Mouse (Mus musculus) neutrophil, adult 5-6 weeks (primary cell): ENCODE results near the gene Eif4ebp2. TPM values are rescaled to one million over a fixed set of nuclear protein-coding genes. Genes with fewer than 3 reads are reported as not detected.

Experiments used
- ATAC-seq: fragments of 151-379, 151-347 bp; 2 replicates; pipeline ENCODE4 v1.8.0; 2017; ENCODE audit warnings: mild to moderate bottlenecking, moderate TSS enrichment; ENCODE audit not compliant: insufficient number of reproducible peaks, poor library complexity, low FRiP score, severe bottlenecking; ENCODE audit errors: extremely low read depth
- total RNA-seq: library from RNA; stranded (forward); fragments of 200-1000 nt; gene quantifications from 2 replicates; pipeline ENCODE4 v1.2.3, GENCODE M21; 2017

Gene Eif4ebp2
- total RNA-seq, 1 experiment from 2014 or later = 24.3 TPM

DNA sequence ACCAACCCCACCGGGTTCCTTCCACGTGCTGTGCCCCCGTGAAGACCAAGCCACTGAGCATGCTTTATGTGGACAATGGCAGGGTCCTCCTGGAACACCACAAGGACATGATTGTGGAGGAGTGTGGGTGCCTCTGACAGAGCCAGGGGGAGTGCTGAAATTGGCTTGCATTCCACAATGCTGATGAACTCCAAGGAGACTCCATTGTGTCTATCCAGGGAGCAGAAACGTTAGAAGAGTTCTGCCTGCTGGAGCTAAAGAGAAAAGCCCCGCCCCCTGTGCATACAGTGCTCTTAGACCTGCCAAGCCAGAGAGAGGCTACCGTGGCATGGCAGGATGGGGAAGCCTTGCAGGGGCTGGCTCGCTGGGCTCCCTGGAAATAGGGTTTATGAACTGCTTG lies 28.0 kb downstream of the Eif4ebp2 start:
- ATAC-seq = no peak

DNA sequence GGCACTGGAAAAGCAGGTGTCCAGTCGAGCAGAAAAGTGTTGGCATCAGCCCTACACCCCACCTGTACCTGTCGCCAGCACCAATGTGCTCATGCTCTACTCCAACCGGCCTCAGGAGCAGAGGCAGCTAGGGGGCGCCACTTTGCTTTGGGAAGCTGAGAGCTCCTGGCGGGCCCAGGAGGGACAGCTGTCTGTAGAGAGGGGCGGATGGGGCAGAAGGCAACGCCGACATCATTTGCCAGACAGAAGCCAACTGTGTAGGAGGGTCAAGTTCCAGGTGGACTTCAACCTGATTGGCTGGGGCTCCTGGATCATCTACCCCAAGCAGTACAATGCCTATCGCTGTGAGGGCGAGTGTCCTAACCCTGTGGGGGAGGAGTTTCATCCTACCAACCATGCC lies 29.2 kb downstream of the Eif4ebp2 start:
- no peak for ATAC-seq

DNA sequence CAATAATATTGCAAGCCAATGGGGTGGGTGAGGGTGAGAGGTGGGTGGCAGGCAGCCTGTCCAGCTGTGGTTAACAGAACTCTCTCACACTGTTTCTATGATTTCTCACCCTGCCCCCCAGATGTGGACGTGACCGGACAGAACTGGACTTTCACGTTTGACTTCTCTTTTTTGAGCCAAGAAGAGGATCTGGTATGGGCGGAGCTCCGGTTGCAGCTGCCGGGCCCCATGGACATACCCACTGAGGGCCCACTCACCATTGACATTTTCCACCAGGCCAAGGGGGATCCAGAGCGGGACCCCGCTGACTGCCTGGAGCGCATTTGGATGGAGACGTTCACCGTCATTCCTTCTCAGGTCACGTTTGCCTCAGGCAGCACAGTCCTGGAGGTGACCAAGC lies 29.6 kb downstream of the Eif4ebp2 start:
- no peak for ATAC-seq

DNA sequence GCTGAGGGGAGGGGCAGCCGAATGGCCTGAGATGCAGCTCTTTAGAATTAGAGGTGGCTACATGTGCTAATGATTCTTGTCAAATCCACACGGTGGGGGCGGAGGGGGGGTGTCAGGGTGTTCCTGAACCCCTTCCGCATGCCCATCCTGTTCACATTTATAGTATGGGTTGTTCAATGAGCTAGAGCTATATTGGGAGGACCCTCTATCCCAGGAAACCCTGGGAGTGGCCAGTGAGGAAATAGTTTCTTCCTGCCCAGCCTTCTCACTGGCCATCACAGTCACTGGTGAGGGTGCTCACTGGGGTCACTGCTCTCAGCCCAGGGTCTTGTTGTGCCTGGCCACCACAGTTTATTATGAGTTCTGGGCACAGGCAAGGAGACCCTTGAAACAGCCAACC lies 32.5 kb downstream of the Eif4ebp2 start:
- ATAC-seq = no peak

DNA sequence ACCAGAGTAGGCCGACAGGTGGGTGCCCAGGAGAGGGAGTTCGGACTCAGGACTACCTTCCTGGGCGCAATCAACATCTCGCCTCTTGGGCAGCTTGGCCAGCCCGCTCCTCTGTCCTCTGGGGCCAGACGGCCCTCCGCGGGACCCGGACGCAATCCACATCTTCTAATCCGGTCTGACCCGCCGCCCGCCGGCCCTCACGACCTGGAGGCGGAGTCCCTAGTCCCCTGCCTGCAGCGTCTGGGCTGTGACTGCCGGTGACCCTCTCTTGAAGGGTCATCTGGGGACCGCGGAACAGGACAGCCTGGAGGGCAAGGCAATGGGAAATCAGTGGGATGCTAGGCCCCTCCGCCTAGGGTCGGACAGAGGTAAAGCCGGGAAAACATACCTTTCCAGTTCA lies 33.3 kb downstream of the Eif4ebp2 start:
- ATAC-seq = no peak

DNA sequence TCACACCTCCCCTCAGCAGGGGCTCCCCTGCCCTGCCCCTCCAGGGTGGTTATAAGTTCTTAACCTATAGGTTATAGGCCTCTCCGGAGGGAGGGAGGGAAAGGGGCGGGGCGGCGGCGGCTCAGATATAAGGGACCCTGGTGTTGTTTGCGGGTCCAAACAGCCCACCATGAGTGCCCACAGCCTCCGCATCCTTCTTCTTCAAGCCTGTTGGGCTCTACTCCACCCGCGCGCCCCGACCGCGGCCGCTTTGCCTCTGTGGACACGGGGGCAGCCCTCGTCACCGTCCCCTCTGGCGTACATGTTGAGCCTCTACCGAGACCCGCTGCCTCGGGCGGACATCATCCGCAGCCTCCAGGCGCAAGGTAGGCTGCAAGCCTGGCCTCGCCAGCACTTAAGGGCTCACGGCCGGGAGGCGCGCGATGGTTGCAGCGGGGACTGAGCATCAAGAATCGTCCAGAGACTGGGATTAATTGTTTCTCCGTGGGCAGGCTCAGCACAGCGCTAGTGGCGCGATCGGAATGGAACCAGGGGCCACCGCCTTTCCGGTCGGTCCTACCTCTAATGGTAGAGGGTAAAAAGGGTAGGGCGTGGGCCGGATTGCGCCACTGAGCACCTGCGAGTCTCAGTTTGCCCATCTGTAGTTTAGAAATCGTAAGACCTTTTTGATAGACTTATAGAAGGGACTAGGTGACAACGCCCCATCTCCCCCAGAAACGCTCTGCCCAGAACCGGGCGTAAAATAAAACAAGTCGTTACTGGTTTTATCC lies 34.1 kb downstream of the Eif4ebp2 start:
- ATAC-seq = no peak

DNA sequence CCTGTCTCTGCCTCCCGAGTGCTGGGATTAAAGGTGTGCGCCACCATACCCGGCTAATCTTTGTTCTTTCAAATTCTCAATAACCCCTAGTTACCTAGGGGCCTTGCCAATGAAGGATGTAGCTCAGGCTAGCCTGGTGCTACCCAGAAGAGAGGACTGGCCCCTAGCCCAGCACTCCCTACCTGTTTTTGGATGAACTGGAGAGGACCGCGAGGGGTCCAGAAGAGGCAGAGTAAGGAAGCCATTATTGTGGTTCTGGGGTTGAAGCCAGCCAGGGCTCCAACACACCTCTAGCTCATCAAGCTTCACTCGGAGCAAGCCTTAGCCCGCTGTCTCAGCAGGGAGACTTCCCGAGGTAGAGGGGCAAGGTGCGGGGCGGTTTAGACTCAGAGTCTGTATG lies 34.8 kb downstream of the Eif4ebp2 start, which contains the start of gene Nodal:
Gene Nodal (plus strand): TSS at position 301 of the 400 bp plus-strand sequence.
- ATAC-seq = no peak

DNA sequence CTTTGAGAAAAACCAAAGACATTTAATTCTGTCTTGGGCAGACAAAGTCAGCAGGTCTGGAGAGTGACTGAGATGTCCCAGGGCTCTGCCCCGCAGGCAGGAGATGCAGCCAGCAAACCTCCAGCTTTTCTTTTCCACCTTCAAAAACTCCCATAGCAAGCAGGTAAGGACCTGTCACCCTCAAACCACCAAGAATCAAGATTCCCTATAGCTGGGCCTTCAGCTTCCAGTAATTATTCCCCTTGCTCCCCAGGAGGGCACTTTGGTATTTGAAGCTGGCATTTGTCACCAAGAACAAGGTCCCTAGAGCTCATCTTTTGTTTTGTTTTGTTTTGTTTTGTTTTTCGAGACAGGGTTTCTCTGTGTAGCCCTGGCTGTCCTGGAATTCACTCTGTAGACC lies 35.4 kb downstream of the Eif4ebp2 start:
- no peak for ATAC-seq

DNA sequence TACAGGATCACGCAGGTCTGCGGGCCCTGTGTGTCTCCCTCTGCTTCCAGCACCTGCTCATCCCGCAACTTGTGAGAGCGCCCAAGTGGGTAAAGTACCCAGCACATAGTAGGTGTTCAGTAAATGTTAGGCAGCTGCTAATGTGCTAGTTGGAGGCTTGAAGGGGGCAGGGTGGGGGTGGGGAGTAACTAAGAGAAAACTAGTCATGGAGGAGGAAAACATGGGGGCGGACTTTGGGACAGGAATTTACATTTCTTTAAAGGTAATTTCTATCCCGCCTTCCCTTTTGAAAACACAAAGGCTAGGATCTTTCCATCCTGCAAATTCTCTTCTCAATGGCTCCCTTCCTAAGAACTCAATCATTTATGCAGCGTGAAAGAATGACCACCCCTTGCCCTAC lies 35.9 kb downstream of the Eif4ebp2 start:
- ATAC-seq = no peak

DNA sequence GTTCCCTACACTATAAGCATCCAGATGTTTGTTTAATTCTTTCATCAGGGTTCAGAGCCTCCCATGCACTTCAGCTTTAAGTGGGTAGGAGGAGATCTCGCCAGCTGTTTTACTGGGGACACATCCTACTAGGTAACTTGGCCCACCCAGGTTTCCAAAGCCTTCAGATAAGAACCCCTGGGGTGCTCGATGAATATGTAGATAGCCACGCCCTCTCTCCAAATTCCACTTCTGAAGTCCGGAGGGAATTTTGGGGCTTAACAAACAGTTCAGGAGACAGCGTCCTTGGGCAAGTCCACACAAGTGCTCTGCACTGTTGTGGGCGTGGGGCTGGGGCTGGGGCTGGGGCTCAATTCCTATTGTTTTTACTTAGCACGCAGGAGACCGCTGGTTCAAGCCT lies 36.6 kb downstream of the Eif4ebp2 start:
- no peak for ATAC-seq

DNA sequence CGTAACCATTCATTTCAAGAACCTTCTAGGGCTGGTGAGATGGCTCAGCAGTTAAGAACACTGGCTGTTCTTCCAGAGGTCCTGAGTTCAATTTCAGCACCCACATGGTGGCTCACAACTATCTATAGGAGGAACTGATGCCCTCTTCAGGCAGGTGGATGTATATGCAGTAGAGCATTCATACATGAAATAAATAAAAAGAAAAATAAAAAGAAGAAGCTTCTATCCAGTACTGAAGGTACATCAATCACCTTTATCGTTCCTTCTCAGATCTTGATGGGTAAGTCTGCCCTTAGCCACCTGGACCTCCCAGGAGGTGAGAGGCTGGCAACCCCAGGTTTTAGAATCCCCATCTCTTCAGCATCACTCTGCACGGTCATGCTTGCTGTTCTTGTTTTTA lies 37.2 kb downstream of the Eif4ebp2 start:
- no peak for ATAC-seq

DNA sequence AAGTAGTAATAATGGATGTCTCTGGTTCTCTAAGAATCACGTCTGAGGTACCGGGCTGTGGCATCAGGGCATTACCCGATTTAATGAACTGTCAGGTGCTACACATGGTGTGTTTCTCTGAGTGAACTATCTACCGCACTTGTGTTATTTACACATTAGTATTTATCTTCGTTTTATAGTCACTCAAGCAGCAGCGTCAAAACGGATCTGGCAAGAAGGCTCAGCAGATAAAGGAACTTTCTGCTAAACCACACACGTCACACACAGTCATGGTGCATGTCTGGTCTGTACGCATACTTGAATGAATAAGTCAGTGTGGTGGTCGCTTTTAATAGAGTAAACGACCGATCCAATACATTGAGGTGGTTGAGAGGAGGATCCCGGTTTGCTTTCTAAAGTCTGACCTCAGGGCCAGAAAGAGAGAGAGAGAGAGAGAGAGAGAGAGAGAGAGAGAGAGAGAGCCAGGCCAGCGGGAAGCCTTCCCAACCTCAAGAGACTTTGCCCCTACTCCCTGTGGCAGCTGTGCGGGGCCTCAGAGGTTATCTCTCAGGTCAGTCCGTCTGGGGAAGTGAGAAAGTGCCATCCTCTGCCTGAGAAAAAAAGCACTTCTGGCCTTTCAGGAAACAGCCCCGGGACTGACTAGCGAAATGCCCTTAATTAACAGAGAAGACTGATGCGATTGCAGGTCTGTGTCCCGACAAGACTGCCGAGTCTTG lies 39.4 kb downstream of the Eif4ebp2 start:
- ATAC-seq = no peak

DNA sequence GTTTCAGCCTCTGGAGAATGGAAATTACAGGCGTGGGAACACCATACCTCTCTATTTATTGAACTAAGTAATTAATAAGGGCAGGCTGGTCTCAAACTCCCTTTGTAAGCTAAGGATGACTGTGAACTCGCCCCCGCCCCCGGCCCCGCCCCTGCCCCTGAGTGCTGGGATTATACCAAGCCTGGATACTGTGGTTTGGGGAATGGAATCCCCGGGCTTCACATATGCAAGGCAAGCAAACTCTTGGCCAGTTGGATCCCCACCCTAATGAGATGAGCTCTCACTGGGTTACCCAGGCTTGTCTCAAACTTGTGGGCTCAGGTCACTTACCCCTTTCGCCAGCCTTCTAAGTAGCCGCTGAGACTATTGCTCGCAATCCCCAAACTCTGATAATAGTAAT lies 42.3 kb downstream of the Eif4ebp2 start:
- no peak for ATAC-seq

DNA sequence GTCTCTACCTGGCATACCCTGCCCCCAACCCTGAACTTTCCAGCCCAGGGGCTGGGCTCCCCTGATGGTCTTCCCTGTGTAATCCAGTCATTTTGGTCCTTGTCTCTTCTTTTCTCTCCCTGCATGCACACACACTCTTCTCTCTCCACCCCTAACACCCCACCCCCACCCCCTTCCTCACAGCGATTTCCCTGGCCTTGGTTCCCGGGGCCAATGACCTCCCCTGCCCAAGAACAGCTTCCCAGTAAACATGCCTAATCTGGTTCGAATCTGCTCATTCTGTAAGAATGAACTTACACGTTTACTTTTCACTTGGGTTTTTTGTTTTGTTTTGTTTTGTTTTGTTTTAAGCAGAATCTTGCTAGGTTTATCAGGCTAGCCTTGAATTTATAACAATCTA lies 42.7 kb downstream of the Eif4ebp2 start:
- ATAC-seq = no peak

DNA sequence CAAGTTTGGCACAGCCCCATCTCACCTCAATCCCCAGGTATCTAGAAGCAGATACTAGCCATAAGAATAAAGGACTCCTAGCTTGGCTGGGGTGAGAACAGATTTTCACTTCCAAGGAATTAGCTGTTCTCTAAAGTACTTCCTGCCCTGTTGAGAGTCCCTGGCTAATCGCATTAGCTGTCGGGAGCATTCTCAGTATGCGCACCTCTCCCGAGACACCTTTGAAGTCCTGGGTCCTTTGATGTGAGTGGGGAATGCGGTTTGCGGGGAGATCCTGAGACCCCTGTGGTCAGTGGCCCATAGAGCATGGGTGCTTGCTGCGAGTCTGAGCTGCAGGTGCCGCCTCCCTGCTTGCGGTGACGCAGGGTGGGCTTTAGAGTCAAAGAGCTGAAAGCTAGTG lies 46.5 kb downstream of the Eif4ebp2 start:
- no peak for ATAC-seq

DNA sequence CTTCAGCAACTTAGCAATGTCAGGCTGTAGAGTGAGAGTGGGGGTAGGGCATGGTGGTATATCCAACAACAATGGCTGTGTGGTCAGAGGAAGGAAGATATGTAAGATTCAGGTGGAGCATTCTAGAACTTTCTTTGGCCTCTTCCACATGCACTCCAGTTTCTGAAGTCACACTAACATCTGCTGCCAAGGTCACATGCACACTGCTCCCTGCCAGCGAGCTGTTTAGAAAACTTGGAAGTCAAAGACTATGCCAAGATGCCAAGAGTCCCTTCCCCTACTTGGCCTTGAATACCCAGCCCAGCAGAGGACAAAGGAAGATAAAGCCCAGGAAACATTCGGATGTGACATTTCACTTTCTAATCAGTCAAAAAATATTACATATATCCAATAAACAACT lies 49.5 kb downstream of the Eif4ebp2 start:
- no peak for ATAC-seq

DNA sequence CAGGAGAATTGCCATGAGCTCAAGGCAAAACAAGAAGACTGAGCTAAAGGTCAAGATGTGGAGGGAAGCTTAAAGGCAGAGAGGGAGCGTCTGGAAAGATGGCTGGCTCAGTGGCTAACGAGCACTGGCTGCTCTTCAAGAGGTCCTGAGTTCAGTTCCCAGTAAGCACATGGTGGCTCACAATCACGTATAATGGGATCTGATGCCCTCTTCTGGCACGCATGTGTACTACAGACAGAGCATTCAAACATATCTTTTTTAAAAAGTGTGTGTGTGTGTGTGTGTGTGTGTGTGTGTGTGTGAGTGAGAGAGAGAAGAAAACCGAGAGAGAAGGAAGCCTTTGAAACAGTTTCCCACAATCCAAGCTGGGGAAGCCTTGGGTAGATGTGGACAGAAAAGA lies 50.0 kb downstream of the Eif4ebp2 start:
- ATAC-seq = no peak

DNA sequence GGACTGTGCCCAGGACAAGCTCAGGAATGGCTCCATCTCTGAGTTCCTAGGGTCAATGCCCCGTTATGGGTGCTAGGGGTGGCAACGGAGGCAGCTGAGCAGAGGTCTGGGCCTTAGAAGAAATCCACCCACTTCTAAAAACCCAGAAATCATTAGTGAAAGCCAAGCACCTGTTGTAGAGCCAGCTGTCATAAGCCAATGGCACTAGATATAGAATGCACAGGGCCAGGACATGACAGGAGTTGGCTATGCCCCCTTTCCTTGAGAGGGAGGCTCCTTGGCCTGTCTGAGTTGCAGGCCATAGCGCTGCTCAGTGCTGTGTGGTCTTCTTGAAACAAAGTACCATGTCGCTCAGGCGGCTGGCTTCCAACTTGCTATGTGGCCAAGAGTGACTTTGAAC lies 52.1 kb downstream of the Eif4ebp2 start:
- ATAC-seq = no peak

DNA sequence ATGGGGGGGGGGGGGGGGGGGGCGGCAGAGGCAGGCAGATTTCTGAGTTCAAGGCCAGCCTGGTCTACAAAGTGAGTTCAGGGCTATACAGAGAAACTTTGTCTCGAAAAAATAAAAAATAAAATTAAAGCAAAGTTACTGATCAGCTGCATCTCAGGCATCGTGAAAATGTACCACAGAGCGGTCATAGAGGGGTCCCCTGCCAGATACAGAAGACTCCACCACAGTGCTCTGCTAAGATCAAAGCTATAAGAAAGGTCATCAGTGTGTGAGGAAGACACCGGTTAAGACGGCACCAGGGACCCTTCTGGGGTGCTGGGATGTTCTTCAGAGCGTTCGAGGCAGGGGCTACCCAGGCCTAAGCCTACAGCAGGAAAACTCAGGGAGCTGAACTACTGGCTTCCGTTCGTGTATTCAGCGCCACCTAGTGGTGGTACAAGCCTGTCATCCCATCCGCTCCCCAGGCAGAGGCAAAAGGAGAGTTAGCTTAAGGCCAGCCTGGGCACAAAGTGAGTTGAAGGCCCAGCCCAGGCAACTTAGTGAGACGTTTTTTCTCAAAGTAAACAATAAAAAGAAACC lies 53.2 kb downstream of the Eif4ebp2 start:
- peak; percentile 73; the same call in 1 of the 2 replicates for ATAC-seq

DNA sequence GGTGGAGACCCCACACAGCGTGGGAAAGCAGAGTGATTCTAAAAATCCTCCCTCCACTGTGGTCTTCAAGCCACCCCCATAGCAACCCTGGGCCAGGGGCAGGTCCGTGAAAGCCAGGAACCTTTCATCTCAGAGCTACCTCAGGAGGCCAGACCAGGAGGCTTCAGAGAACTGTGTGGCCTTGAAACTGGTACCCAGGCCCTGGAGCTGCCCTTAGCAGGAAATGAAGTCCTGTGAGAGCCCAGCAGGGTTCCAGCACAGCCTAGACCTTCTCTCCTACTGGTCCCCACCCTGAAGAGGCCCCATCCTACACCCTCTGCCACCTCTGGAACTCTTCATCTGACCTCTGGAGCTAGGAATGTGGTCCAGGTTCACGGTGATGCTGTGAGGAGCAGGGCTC lies 54.3 kb downstream of the Eif4ebp2 start:
- no peak for ATAC-seq
